Mouse (Mus musculus) liver (tissue): ENCODE measurements around the gene Stat1.

ENCODE experiments used
- DNase-seq: peaks from one replicate; pipeline ENCODE4 v3.0.0-alpha.2; 2020; ENCODE audit warnings: mixed read lengths

Stat1 gene

GRCm38 (mm10) chr1:52118860-52119591, at the start of gene Stat1:
TSS of gene Stat1 (plus strand) at chr1:52119440.
- peak; percentile 96 for DNase-seq

- DNase-seq = no peak
Measured at GRCm38 (mm10) chr1:52079724-52080367, 39.4 kb upstream of the Stat1 start.

- DNase-seq = no peak
Measured at GRCm38 (mm10) chr1:52080375-52080774, 38.9 kb upstream of the Stat1 start.

- no peak for DNase-seq
Measured at GRCm38 (mm10) chr1:52086236-52086635, 33.0 kb upstream of the Stat1 start.

GRCm38 (mm10) chr1:52087128-52087527, 32.1 kb upstream of the Stat1 start:
- no peak for DNase-seq

GRCm38 (mm10) chr1:52088634-52089033, 30.6 kb upstream of the Stat1 start:
- DNase-seq = no peak

GRCm38 (mm10) chr1:52098618-52099232, 20.5 kb upstream of the Stat1 start:
- DNase-seq = peak; percentile 17

- DNase-seq = no peak
Measured at GRCm38 (mm10) chr1:52100496-52100895, 18.7 kb upstream of the Stat1 start.

GRCm38 (mm10) chr1:52102795-52103194, 16.4 kb upstream of the Stat1 start:
- DNase-seq = no peak

GRCm38 (mm10) chr1:52107206-52107605, 12.0 kb upstream of the Stat1 start:
- DNase-seq = no peak

GRCm38 (mm10) chr1:52111217-52111616, 8.0 kb upstream of the Stat1 start:
- DNase-seq = no peak

GRCm38 (mm10) chr1:52112301-52112700, 6.9 kb upstream of the Stat1 start:
- DNase-seq = no peak

- no peak for DNase-seq
Measured at GRCm38 (mm10) chr1:52113067-52113665, 6.1 kb upstream of the Stat1 start.

GRCm38 (mm10) chr1:52113666-52114069, 5.6 kb upstream of the Stat1 start:
- peak; percentile 98 for DNase-seq

- no peak for DNase-seq
Measured at GRCm38 (mm10) chr1:52116441-52116840, 2.8 kb upstream of the Stat1 start.

GRCm38 (mm10) chr1:52117777-52118176, 1.5 kb upstream of the Stat1 start:
- DNase-seq = no peak

- DNase-seq = peak; percentile 18
Measured at GRCm38 (mm10) chr1:52119691-52120090, 451 bp downstream of the Stat1 start.

GRCm38 (mm10) chr1:52120191-52120590, 951 bp downstream of the Stat1 start:
- DNase-seq = no peak

- DNase-seq = no peak
Measured at GRCm38 (mm10) chr1:52121052-52121451, 1.8 kb downstream of the Stat1 start.

- DNase-seq = no peak
Measured at GRCm38 (mm10) chr1:52124818-52125217, 5.6 kb downstream of the Stat1 start.

GRCm38 (mm10) chr1:52127350-52127749, 8.1 kb downstream of the Stat1 start:
- no peak for DNase-seq

- no peak for DNase-seq
Measured at GRCm38 (mm10) chr1:52129794-52130193, 10.6 kb downstream of the Stat1 start.

GRCm38 (mm10) chr1:52131787-52132377, 12.6 kb downstream of the Stat1 start:
- no peak for DNase-seq
